Mouse (Mus musculus): Measurements from ENCODE around the gene Prkg1.

Gene Prkg1

DNA sequence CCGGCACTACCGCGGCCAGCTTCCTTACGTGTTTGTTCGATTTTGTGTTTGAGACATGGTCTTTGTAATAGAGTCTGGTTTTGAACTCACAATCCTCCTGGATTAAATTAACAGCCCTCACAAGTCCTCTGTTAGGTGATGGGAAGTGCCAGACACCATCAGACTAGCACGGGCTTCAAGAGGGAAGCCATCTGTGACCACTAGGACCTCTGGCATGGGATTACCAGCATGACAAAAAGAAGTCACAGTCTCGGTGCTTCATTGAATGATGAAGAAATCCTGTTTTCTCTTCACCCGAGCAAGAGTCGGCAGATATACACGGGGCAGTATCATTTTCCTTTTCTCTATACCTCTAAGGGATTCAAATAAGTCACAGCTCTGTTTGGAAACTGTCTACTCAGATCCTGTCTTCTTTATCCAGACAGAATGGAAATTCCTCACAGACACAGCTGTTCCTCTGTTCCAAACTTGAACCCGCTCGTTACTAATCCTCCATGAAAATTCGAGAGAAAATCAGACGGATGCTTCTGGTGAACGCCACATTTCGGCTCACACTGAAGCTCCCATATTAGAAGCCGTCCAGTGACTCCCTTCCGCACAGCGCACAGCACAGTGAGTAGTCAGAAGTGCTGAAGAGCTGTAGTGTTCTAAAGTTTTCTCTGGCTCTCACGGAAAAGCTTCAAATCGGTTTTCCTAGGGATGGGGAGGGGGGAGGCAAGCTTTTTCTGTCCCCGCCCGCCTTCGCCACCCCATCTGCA is 690.7 kb downstream of the Prkg1 start:
- no peak for DNase-seq (ENCODE audit: low read depth, low spot score)

DNA sequence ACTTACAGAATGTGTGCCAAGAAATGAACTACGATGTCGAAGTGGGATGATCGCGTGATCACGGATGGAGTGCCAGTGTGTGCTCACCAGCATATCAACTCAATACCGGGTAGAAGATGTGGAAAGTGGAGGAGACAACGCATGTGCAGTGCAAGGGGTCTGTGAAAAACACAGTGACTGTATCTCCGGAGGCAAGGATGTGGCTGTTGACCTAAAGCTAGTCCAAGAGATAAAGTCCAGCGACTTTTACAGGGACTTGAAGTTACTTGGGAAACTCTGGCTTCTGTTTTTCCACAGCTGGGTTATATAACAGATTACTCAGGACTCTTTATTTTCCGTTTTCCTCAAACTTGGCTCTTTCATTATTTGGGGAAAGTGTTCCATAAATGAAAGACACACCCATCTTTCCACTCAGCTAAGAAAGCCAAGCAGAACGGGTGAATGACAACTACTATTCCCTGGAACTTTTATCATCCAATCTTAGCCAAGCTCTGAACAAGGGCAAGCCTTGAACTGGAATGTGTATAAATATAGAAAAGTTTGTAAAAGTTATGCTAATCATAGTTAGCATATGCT is 699.5 kb downstream of the Prkg1 start:
- DNase-seq (ENCODE audit: low read depth, low spot score) = no peak

DNA sequence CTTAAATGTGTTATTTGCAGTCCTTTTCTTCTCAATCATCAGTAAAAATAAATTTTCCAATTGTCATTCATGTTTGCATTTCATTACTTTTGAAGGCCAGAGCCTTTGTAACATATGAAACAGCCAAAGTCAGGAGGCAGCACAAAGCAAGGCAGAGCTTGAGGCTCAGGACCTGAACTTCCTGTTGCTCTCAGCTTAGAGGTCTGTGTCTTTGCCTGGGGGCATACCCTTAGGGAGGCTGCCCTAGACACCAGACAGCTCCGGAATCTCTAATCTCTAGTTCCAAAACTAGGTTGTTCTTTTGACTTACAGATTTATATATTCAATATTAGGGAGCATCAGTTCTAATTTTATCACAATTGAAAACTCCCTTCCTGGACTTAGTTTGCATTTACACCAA is 700.1 kb downstream of the Prkg1 start:
- DNase-seq (ENCODE audit: low read depth, low spot score) = no peak

DNA sequence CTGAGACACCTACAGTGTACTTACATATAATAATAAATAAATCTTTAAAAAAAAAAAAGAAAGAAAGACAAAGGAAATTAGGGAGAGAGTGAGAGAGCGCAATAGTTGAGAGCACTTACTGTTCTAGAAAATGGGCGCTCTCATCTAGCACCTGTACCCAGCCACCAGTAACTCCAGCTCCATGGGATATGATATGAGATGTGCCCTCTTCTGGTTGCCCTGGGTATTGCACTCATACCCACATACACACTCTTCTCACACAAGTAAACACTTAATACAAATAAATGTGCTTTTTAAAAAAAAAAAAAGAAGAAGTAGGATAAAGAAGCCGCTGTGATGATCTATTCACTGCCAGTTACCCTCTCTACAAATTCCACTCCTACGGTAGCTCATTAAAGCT is 718.2 kb downstream of the Prkg1 start:
- DNase-seq (ENCODE audit: low read depth, low spot score) = no peak

DNA sequence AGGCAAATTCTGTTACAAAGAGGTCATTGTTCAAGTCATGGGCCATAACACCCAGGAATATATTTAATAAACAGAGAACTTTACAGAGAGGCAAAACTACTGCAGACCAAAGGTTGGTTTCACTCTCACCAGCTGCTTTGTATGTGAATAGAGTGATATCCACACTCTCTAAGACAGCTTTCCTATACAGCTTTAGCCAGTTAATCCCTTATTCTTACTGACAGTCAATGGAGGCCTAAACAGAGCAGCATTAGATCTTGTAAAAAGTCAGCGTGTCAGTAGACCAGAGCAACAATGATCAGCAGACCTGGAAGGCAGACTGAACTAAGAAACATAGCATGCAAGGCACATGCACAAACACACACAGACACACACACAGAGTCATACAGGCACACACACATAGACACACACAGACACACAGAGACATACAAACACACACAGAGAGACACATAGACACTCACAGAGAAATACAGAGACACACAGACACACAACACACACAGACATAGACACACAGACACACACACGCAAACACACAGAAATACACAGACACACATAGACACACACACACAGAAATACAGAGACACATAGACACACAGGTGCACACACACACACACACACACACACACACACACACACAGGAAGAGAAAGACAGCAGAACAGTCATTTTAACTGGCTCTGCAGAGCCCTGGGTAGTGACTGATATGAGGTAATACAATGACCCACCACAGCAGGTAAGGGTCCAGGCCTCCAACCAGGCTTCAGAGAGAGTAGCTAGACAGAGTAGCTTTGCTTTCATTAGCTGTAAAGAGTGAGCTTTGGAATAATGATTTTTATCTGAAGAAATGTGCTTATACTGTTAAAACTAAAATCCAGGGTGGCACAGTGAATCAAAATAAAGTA is 723.6 kb downstream of the Prkg1 start:
- DNase-seq (ENCODE audit: low read depth, low spot score) = no peak

DNA sequence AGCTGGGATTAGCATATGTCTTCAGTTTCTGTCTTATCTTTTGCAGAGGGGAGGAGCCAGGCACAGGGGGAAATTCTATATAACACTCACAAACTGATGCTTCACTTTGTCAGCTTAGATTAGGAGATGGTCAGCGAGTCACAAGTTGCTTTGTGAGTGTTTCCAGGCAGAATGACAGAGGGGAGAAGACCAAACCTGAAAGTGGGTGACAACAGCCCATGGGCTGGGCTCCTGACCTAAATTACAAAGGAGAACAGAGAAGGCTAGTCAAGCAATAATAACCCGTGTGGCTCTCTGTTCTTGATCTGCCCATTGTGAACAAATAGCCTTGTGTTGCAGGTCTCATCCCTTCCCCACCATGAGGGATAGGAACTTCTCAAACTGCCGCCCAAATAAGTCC is 725.9 kb downstream of the Prkg1 start:
- no peak for DNase-seq (ENCODE audit: low read depth, low spot score)

DNA sequence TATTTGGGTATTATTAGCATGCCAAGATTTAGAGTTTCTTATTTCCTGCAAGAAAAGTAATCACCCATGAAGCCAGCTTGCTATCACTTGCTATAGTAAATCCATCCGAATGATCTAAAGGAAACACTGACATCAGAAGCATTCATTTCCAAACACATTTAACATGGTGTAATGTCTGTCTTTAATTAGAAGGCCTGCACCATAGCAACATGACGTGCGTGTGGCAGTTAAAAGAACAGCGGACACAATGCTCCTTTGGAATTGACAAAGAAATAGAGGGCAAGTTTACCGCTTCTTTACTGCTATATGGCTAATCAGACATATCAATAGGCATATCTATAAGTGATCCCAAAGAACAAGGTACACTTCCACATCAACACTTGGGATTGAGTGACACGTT is 733.2 kb downstream of the Prkg1 start:
- DNase-seq (ENCODE audit: low read depth, low spot score) = no peak

DNA sequence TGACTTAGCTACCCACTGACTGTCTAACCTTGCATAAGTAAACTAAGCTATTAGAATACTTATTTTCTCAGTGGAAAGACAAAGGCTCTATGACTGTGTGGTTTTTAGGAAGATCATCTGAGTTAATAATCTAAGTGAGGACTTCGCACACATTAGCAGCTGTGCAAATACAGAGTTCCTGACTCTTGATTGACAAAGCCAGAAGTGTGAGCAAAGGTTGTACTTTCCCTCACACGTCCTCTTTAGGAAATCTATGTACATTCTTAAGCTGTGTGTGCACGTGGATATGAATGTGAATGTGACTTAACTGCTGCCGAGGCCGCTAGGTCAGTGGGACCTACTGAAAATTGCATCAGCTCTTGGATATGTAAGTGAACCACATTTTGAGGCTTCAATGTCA is 738.0 kb downstream of the Prkg1 start:
- no peak for DNase-seq (ENCODE audit: low read depth, low spot score)

DNA sequence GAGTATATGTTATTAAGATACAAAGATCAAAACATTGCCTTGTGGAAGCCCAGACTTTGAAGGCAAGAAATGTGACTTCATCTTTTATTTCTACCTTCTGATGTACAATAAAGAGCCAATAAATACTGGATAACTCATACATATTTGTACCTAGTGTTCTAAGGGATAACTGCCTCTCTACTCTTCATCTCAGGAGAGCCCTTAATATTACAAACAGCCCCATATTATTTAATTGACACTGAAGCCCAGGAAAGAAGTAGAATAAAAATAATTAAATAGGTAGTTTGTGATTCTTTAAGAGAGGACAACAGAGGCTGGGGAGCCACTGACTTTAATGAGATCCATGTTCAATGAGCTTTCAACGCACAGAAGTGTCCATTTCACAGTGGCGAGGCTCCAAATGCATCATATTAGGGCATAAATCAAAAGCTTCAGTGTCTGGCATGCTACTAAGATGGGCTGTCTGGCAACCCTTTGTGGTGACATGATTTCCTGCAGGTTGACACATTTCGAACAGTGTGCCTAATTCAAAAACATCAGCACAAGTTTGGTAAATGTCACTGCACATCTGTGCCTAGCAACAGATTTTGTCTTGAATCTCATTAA is 753.2 kb downstream of the Prkg1 start:
- DNase-seq (ENCODE audit: low read depth, low spot score) = no peak

DNA sequence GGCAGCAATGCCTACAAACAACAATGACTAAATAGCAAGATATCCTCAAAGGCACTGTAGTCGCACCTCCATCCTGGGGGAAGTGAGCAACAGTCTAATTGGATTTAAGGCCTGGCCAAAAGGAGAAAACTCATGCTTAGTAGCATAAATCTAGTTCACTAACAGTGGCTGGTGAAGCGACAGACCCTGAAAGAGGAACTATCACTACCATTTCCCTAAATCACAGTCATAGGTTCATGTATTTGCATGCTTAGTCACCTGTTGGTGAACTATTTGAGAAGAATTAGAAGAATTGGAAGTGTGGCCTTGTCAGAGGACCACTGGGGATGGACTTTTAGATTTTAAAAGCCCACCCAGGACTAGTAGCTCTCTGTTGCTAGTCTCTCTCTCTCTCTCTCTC is 766.3 kb downstream of the Prkg1 start:
- DNase-seq (ENCODE audit: low read depth, low spot score) = no peak

DNA sequence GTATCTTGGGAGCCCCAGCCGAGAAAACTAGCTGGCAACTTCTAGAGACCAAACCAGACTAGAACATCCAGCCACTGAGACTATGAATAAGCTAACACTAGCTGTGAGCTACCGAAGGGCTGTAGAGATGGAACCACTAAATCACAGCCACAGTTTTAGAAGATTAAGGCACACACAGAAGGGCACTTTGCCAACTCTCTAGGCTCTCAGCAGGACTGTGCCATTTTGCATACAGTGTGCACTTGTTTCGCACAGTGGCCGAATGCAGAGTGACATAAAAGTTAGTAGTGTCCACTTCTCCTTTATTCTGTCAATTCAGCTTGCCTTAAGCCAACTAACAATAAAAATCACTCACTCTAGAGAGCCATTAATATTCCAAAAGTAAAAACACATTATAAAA is 774.4 kb downstream of the Prkg1 start:
- no peak for DNase-seq (ENCODE audit: low read depth, low spot score)

DNA sequence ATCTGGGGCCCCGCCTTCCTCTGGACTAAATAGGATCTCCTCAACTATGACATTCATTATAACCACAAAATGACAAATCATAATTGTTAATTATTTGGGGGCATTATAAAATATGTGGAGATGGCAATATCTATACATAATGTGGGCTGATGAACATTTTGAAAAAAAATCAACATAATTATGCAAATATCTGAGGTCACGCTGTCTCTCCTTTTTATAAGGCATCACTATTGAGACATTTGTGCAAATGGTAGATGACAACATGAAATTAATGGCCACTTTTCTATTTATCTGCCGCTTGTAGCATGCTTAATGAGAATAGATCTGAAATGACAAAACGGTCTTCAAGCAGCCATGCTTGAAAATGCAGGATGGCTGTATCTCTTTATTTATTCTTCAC is 782.4 kb downstream of the Prkg1 start:
- no peak for DNase-seq (ENCODE audit: low read depth, low spot score)

DNA sequence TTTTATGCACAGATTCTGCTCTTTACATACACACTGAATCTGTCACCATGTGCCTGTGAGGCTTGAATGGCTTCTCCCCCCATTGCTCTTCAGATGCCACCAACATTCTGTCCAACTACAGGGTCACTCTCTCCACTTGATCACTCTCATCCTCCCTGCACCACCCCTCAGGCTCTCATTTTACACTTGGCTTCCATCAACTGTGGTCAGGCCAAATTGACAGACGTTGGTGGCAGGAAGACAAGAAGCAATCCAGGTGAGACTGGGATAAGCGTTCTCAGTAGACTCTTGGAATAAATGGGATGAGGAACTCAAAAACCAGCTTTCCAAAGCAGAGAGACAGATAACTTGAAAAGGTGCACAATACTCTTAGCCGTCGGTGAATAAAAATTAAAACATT is 786.7 kb downstream of the Prkg1 start:
- no peak for DNase-seq (ENCODE audit: low read depth, low spot score)

DNA sequence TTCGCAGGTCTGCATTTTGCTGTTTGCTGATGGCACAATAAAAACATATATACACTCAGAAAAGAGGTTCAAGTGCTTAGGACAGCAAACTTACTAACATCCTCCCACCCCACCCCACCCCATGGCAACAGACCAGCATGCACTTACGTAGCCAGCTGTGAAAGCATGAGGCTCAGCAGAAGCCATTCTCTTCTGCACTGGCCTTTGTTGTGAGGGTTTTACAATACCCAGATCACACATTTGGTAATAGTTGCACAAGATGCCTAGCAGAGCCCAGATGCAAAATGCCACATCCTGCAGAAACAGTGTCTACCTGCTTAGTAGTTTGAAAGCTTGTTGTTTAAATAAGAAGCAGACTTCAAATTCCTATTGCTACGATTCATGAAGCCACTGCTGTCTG is 814.2 kb downstream of the Prkg1 start:
- DNase-seq (ENCODE audit: low read depth, low spot score) = no peak

DNA sequence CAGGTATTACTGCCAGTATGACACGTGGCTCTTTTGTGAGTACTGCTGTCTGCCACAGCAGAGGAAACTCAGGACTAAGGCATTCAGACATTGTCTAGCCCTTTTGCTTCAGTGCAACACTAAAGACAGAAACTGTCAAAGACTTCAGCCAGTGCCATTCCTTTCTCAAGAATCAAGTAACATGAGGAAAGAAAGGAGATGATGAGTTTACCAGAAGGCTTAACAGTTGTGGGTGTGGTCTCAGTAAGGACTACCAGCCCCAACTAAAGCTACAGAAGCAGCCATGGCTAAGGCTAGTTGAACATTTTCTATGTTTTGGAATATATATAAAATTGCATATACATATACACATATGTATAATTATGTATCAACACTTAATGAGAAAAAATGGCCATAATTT is 816.6 kb downstream of the Prkg1 start:
- DNase-seq (ENCODE audit: low read depth, low spot score) = no peak

DNA sequence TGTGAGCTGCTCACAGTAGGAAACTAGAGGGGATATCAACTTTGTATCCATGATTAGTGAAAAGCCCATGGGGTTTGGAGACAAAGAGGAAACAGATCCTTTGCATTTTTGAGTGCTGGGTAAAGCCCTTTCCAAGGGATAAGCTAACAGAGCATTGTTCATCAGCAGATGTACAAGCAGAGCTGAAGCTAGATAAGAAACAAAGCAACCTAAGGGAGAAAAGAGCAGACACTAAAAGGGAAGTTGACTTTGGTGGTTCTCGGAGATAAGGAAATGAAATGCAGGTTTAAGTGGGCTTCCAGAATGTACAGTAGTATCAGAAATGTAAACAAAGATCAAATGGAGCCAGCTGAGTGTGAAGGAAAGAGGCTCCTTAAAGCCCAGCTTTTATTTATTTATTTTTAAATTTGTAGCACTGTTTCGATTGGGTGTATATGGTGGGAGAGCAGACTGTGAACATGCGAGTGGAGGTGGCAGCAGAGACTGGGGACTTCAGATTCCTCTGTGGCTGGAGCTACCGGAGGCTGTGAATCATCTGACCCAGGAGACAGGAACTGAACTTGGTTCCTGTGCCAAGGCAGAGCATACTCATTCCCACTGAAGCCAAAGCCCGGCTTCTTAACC is 822.4 kb downstream of the Prkg1 start:
- no peak for DNase-seq (ENCODE audit: low read depth, low spot score)

DNA sequence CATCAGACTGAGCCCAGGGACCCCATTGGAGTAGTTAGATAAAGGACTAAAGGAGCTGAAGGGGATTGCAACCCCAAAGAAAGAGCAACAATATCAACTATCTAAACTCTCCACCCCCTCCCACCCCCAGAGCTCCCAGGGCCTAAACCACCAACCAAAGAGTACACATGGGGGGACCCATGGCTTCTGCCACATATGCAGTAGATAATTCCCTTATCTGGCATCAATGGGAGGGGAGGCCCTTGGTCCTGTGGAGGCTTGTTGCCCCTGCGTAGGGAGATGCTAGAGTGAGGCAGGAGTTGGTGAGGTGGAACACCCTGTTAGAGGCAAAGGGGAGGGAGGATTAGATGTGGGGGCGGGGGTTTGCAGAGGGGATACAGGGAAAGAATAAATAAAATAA is 826.8 kb downstream of the Prkg1 start:
- no peak for DNase-seq (ENCODE audit: low read depth, low spot score)

DNA sequence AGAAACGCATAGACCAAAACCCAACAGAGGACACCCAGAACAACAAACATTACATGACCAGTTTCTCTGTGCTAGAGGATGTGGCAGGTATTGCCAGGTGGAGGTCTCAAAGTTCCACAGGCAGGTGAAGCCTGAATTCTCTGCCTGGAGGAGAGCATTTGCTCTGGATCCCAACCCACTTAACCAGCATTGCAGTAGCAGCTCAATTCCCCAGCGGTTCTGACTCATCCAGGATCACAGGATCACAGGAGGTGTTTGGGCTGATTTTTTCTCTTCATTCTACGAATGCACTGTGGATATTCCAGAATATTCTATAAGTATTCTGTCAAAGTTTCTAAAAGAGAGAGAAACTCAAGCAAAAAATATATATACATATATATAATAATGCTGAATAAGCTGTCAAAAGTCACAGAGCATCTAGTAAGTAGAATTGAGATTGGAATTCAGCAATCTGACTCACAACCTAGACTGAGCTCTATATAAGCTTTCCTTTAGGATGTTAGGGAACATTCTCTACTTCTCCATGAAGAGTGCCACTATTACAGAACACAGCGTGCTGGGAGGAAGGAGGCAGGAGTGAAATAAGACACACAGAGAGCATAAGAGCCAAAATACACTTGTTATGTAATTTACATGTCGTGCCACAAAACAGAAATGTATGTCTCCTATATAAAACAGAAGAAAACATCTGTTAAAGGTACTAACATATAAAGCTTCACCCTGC is 833.2 kb downstream of the Prkg1 start:
- DNase-seq (ENCODE audit: low read depth, low spot score) = no peak

DNA sequence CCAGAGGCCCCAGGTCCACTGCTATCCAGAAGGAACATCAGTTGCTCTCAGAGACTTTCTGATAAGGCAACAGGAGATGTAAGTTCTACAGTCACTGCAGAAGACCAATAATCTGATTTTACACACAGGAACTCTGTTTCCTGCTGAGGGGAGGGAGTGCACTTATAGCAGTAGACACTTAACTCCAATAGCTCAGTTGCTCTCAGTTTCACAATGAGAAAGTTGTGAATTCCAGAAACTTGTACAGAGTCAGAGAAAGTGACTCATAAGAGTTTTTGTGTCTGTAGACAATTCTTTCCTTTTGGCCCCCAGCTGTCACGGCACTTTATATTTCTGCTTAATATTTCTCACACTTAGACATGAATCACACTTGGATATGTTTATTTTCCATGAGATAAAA is 840.8 kb downstream of the Prkg1 start:
- no peak for DNase-seq (ENCODE audit: low read depth, low spot score)

DNA sequence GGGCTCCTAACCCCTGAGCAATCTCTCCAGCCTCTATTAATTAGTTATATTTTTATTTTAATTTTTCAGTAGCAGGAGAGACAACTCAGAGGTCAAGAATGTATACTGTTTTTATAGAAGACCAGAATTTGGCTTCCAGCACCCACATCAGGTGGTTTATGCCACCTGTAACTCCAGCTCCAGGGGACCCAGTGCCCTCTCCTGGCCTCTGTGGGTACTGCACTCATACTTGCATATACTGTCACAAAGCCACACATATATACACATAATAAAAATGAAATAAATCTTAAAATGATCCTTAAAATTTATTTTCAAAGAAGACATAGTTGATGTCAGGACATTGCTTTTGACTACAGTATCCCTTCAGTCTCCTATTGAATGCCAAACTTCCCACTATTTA is 862.5 kb downstream of the Prkg1 start:
- DNase-seq (ENCODE audit: low read depth, low spot score) = no peak

DNA sequence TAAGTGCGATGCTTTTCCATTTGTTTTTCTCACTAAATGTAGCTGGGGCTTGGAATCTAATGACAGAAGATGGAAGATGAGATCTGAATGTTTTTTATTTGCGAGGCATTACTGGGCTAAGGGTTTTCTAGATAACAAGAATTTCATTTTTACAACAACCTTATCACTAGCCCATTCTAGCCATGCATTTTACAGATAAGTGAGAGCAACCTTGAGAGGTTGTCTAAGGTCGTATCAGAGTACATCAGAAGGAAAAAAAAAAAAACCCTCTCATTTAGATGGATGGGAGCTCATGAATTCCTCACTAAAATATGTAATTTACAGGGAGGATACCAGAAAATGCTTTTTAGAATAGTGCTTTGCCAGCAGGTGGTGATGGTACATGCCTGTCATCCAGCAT is 863.8 kb downstream of the Prkg1 start:
- DNase-seq (ENCODE audit: low read depth, low spot score) = no peak
